Mouse (Mus musculus): Measurements from ENCODE around the gene Mfsd4b3. TPM values are rescaled to one million over a fixed set of nuclear protein-coding genes. Genes with fewer than 3 reads are reported as not detected.
A peak's percentile ranks its signal among the peaks of the same experiment; 100 is the strongest.
"Not testable (repeated sequence)": the region's sequence is repeated elsewhere in the genome, so short reads cannot be mapped to it uniquely, and the experiment has no call there.

Mfsd4b3 gene
- total RNA-seq, 1 experiment from 2014 or later = 2.0 TPM

- not testable (repeated sequence) for ATAC-seq (ENCODE audit: extremely low read depth, insufficient number of reproducible peaks, low FRiP score, poor library complexity, severe bottlenecking)
Observed at GRCm38 (mm10) chr10:39947195-39947594, 12.8 kb downstream of the Mfsd4b3 start.

GRCm38 (mm10) chr10:39936553-39936952, 23.4 kb downstream of the Mfsd4b3 start:
- no peak for ATAC-seq (ENCODE audit: extremely low read depth, insufficient number of reproducible peaks, low FRiP score, poor library complexity, severe bottlenecking)

DNA sequence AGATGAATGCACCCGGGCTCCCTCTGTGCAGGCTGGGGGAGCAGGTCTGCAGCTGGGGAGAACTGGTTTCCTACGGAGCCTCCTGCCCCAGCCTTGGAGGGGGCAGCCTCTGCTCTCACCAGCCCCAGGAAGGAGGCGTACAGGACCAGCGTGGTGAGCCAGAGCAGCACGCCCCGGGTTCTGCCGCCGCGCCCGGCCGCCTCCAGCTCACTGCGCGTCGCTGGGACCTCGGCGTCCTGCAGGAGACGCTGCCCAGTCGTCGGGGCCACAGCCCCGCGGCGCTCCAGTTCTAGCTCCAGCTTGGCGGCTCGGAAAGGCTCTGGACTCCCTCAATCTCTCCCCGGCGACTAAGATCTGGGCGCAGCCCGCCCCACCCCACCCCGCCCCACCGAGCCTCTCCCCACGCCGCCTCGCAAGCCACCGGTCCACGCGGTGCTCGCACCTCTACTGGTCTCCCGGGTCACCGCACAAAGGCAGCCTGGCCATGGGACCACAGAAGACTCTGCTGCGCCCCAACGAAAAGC, 33.3 kb downstream of the Mfsd4b3 start, which contains the start of gene Mfsd4b2:
Mfsd4b2 (minus strand) TSS at position 308 of the 524 bp plus-strand sequence.
- no peak for ATAC-seq (ENCODE audit: extremely low read depth, insufficient number of reproducible peaks, low FRiP score, poor library complexity, severe bottlenecking)

DNA sequence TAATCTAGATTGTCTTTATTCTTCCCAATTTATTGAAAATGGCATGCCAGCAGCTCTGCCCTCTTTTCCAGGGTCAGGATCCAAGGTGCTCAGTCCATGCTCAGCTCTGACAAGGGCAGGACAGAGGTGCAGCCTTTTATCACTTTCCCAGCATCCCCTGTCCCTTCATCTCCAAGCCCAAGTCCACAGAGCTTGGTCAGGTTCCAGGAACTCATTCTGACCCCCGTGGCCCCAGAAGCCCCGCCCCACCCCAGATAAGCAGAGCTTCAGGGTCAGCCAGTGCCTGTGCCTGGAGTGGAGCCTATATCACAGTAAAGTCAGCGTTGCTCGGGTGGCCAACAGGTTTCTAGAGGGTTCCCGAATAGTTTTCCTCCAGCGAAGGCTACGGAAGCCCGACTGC, 35.4 kb downstream of the Mfsd4b3 start:
- ATAC-seq (ENCODE audit: extremely low read depth, insufficient number of reproducible peaks, low FRiP score, poor library complexity, severe bottlenecking) = not testable (repeated sequence)

DNA sequence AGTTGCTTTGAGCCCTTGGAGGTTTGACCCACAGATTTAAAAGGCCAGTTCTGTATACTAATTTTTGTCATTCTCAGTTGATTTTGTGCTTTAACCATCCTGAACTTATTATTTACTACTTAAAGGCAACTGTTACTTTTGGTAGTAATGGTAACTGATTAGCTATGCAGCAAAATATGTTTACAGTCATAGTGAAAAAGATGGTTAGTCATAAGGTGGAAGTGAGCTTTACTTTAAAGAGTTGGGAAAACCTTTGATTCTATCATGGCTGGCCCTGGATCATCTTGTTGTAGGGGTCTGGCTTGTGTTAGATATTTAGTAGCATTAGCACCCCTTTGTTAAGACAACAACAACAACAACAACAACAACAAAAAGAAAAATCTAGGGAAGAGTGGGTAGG, 47.3 kb downstream of the Mfsd4b3 start:
- ATAC-seq (ENCODE audit: extremely low read depth, insufficient number of reproducible peaks, low FRiP score, poor library complexity, severe bottlenecking) = no peak

DNA sequence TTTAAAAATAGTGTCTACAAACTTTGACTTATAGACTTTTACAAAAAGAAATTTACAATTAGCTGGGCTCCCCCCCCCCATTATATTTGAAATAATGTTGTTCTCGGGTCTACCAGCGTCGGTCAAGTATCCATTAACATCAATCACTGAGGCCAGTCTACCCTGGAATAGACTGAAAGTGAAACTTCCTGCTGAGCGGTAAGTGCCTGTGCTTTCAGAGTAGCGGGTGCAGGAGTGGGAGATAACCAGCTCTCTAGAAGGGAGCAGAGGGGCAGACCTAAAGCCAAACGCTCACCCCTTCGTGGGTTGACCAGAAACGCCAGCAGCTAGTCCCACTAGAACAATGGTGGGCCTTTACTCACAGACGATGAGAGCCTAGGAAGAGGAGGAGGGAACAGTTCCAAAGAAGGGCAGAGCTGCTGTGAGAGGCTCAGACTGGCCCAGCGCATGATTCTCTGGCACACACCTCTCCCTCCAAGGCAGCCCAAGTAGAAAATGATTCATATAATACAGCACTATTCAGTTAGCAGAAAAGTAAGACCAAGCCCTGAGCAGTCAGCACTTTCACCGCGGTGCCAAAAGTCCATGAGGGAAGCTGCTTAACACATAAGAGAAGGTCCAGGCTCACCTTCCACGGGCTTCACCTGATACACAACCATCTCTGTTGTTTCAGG, 51.0 kb downstream of the Mfsd4b3 start:
- ATAC-seq (ENCODE audit: extremely low read depth, insufficient number of reproducible peaks, low FRiP score, poor library complexity, severe bottlenecking) = no peak

GRCm38 (mm10) chr10:39906799-39907658, 52.9 kb downstream of the Mfsd4b3 start:
- ATAC-seq (ENCODE audit: extremely low read depth, insufficient number of reproducible peaks, low FRiP score, poor library complexity, severe bottlenecking) = no peak

DNA sequence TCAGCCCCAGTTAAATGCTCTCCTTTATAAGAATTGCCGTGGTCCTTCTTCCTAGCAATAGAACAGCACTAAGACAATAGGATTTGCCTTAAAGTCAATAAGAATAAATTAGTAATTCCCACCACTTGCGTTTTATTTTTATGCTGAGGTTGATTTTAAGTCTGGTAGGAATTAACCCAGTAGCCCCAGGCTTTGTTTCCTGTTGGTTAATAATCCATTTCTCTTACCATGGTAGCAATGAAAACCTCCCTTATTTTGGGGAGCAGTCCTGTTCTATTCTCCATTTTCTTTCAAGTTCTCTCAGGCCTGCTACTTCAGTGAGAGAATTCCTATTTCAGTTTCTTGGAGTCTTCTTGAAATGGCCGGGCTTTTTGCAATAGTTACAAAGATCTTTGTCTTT, 55.8 kb downstream of the Mfsd4b3 start:
- no peak for ATAC-seq (ENCODE audit: extremely low read depth, insufficient number of reproducible peaks, low FRiP score, poor library complexity, severe bottlenecking)

DNA sequence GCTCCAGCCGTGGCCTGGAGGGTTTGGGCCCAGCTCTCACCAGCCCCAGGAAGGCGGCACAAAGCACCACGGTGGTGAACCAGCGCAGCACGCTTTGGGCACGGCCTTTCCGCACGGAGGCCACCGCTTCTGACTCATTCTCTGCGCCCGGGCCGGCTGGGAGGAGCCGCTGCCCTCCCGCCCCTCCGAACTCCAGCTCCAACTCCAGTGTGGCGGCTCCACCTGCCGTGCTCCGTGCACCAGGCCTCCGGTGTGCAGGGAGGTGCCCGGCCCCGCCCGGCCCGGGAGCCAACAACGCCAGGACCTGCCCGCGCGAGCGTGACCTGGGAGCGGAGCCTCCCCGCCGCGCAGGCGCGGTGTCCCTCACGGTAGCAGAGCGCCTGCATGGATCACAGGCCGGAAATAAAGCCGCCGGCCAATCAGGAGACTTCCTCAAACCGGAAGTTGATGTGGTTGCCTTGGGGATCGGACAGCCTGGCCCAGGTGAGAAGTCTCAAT, 61.0 kb downstream of the Mfsd4b3 start, which contains the start of gene Mfsd4b4:
Mfsd4b4 (minus strand) TSS at position 365 of the 498 bp plus-strand sequence.
- ATAC-seq (ENCODE audit: extremely low read depth, insufficient number of reproducible peaks, low FRiP score, poor library complexity, severe bottlenecking) = peak; percentile 75

Other genes with a start within 250 kb of the Mfsd4b3 start
- 36.4 and 37.3 TPM in 2 replicates for gene Rev3l, start 228.0 kb downstream of the Mfsd4b3 start, total RNA-seq (2017)
- gene Mfsd4b4, start 60.9 kb downstream of the Mfsd4b3 start, total RNA-seq (2017) = 1.0 and 1.4 TPM in 2 replicates
- not detected in 2 replicates for gene Mfsd4b2, start 33.2 kb downstream of the Mfsd4b3 start, total RNA-seq (2017)
- 1.1 and 1.3 TPM in 2 replicates for gene Mfsd4b5, start 26.5 kb upstream of the Mfsd4b3 start, total RNA-seq (2017)
- not detected in 2 replicates for gene Mfsd4b1, start 65.1 kb upstream of the Mfsd4b3 start, total RNA-seq (2017)
- 6.8 and 6.9 TPM in 2 replicates for gene Slc16a10, start 182.1 kb upstream of the Mfsd4b3 start, total RNA-seq (2017)

Measured in neutrophil, adult 5-6 weeks (primary cell).